ENCODE assay signal across 9 mouse cellular contexts in the genomic region with DNA sequence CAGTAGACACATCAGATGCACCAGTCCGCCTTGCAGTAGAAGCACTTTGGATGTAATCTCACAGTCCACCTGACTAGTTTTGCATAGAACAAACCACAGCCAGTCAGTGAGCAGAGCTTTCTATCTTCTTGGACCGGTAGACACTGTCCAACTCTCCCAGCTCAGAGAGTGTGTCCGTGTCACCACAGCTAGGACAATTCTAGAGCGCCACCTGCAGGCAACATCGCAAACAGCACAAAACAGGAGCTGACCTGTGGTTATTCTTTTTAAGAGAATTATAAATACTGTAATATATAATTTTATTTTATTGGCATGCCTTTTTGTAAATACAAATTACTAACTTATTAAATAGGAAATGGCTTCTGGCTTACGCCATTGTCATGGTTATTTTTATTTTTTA. TPM values are rescaled to one million over a fixed set of nuclear protein-coding genes. Genes with fewer than 3 reads are reported as not detected.
A peak's percentile ranks its signal among the peaks of the same experiment; 100 is the strongest.
DNase-seq lines count a peak whose midpoint lies in the region; ATAC-seq and TF ChIP-seq lines count a peak whose summit lies in the region.
"Had no signal": no experiment of that assay in that cellular context is flagged by ENCODE, and none has a peak within 500 bp of the region (broad histone marks: within the 10 kb centered on the region; RNA-seq: fewer than 3 reads in every experiment).

No protein-coding gene starts in this region.

- H3K4me2 ChIP-seq in hindbrain, embryonic 14.5 days (replicated peaks): no peak overlapping the region
- no peak overlapping the region for H3K4me2 ChIP-seq in hindbrain, embryonic 13.5 days
- H3K4me2 ChIP-seq in midbrain, postnatal 0 days (ENCODE audit: low read depth, low read length, poor library complexity, severe bottlenecking): no peak overlapping the region
- H3K4me2 ChIP-seq: embryonic facial prominence, embryonic 15.5 days had no signal

- H3K4me3 ChIP-seq in hindbrain, embryonic 14.5 days (replicated peaks; ENCODE audit: low read length): no peak overlapping the region
- H3K4me3 ChIP-seq in hindbrain, embryonic 13.5 days: no peak overlapping the region
- H3K4me3 ChIP-seq in ES-Bruce4 (ENCODE audit: low read depth, low read length): no peak overlapping the region
- no peak overlapping the region for H3K4me3 ChIP-seq in bone marrow macrophage, adult 2 months (ENCODE audit: insufficient read depth, low read length)
- no peak overlapping the region for H3K4me3 ChIP-seq in midbrain, postnatal 0 days (ENCODE audit: low read depth, low read length)
- H3K4me3 ChIP-seq: embryonic facial prominence, embryonic 15.5 days had no signal

- H3K36me3 ChIP-seq in hindbrain, embryonic 14.5 days (replicated peaks; ENCODE audit: control insufficient read depth, insufficient read depth): peaks cover 24% of the 10 kb centered on the region
- H3K36me3 ChIP-seq in hindbrain, embryonic 13.5 days: peaks cover 28% of the 10 kb centered on the region
- no peaks in the 10 kb centered on the region for H3K36me3 ChIP-seq in ES-Bruce4 (ENCODE audit: control insufficient read depth, insufficient read depth, low read length, poor library complexity, severe bottlenecking)
- H3K36me3 ChIP-seq in midbrain, postnatal 0 days (ENCODE audit: insufficient read depth, low read length): peaks cover 21% of the 10 kb centered on the region; the same call in 1 of the 2 replicates
- H3K36me3 ChIP-seq: embryonic facial prominence, embryonic 15.5 days had no signal

- ATAC-seq in hindbrain, embryonic 14.5 days (ENCODE audit: low FRiP score): no peak
- ATAC-seq in hindbrain, embryonic 13.5 days (ENCODE audit: low FRiP score): no peak
- 0 out of 2 replicates have a peak, but pooled peaks have one; percentile 24 for ATAC-seq in frontal cortex, adult (ENCODE audit: low TSS enrichment)
- ATAC-seq in midbrain, postnatal 0 days (ENCODE audit: low FRiP score): no peak

- no peak overlapping the region for H3K27ac ChIP-seq in hindbrain, embryonic 14.5 days
- H3K27ac ChIP-seq in hindbrain, embryonic 13.5 days: no peak overlapping the region
- no peak overlapping the region for H3K27ac ChIP-seq in ES-Bruce4 (ENCODE audit: insufficient read depth, low read length)
- no peak overlapping the region for H3K27ac ChIP-seq in bone marrow macrophage, adult 2 months (ENCODE audit: insufficient read depth, low read depth, low read length)
- H3K27ac ChIP-seq in midbrain, postnatal 0 days (ENCODE audit: low read depth, low read length): no peak overlapping the region
- H3K27ac ChIP-seq: embryonic facial prominence, embryonic 15.5 days had no signal

- peaks cover 18% of the 10 kb centered on the region for H3K4me1 ChIP-seq in hindbrain, embryonic 14.5 days (replicated peaks; ENCODE audit: control insufficient read depth, insufficient read depth, low read length)
- peaks cover 21% of the 10 kb centered on the region for H3K4me1 ChIP-seq in hindbrain, embryonic 13.5 days (replicated peaks)
- no peaks in the 10 kb centered on the region for H3K4me1 ChIP-seq in ES-Bruce4 (ENCODE audit: control insufficient read depth, insufficient read depth, low read length)
- H3K4me1 ChIP-seq in bone marrow macrophage, adult 2 months (ENCODE audit: control insufficient read depth, insufficient read depth, low read length): no peaks in the 10 kb centered on the region
- H3K4me1 ChIP-seq in midbrain, postnatal 0 days (ENCODE audit: insufficient read depth, low read length): no peaks in the 10 kb centered on the region; the same call in 1 of the 2 replicates

- peak; percentile 90 for TF ChIP-seq CTCF in ES-Bruce4 (IDR thresholded peaks at IDR 0.05; ENCODE audit: low read depth, low read length)
- peak; percentile 83 for TF ChIP-seq CTCF in bone marrow macrophage, adult 2 months (IDR thresholded peaks at IDR 0.05; ENCODE audit: low read depth, low read length)
- peak; percentile 79 for TF ChIP-seq CTCF in midbrain, postnatal 0 days (IDR thresholded peaks at IDR 0.05)

- H3K9me3 ChIP-seq in hindbrain, embryonic 14.5 days (ENCODE audit: control insufficient read depth, low read length): no peaks in the 10 kb centered on the region
- no peaks in the 10 kb centered on the region for H3K9me3 ChIP-seq in hindbrain, embryonic 13.5 days
- H3K9me3 ChIP-seq in ES-Bruce4 (replicated peaks; ENCODE audit: control insufficient read depth, insufficient read depth, low read length, poor library complexity, severe bottlenecking): no peaks in the 10 kb centered on the region
- H3K9me3 ChIP-seq in midbrain, postnatal 0 days (ENCODE audit: low read length): no peaks in the 10 kb centered on the region
- H3K9me3 ChIP-seq: embryonic facial prominence, embryonic 15.5 days had no signal

- TF ChIP-seq POLR2A in ES-Bruce4 (IDR thresholded peaks at IDR 0.05; ENCODE audit: insufficient read depth, low read length): no peak
- TF ChIP-seq POLR2A in bone marrow macrophage, adult 2 months (IDR thresholded peaks at IDR 0.05; ENCODE audit: borderline replicate concordance, low read depth, low read length): no peak

- 27% methylated on average over 6 of the region's 6 CpGs for WGBS in hindbrain, embryonic 14.5 days
- WGBS in hindbrain, embryonic 13.5 days: 26% methylated on average over 6 of the region's 6 CpGs
- 28% methylated on average over 6 of the region's 6 CpGs for WGBS in midbrain, postnatal 0 days

- TF ChIP-seq EP300 in ES-Bruce4 (IDR thresholded peaks at IDR 0.05; ENCODE audit: insufficient read depth, low read depth, low read length): no peak

- H3K27me3 ChIP-seq in hindbrain, embryonic 14.5 days (ENCODE audit: control insufficient read depth, insufficient read depth, low read length): peaks cover 51% of the 10 kb centered on the region
- H3K27me3 ChIP-seq in hindbrain, embryonic 13.5 days: peaks cover 84% of the 10 kb centered on the region
- peaks cover 18% of the 10 kb centered on the region for H3K27me3 ChIP-seq in ES-Bruce4 (ENCODE audit: control insufficient read depth, insufficient read depth, low read length, poor library complexity, severe bottlenecking)
- H3K27me3 ChIP-seq in midbrain, postnatal 0 days (ENCODE audit: insufficient read depth, low read length): peaks cover 25% of the 10 kb centered on the region

- DNase-seq in hindbrain, embryonic 14.5 days (ENCODE audit: low spot score): peak; percentile 81
- peak; percentile 51 for DNase-seq in layer of hippocampus, adult 9-11 months
- DNase-seq in midbrain, postnatal 0 days (ENCODE audit: low spot score): peak; percentile 72
- DNase-seq in thymus, postnatal 4 days: peak; percentile 71

- H3K9ac ChIP-seq in hindbrain, embryonic 14.5 days: no peak overlapping the region
- H3K9ac ChIP-seq in hindbrain, embryonic 13.5 days: no peak overlapping the region
- H3K9ac ChIP-seq in ES-Bruce4 (ENCODE audit: low read depth, poor library complexity, severe bottlenecking): no peak overlapping the region
- H3K9ac ChIP-seq in midbrain, postnatal 0 days (replicated peaks; ENCODE audit: low read length, poor library complexity, severe bottlenecking): no peak overlapping the region
- H3K9ac ChIP-seq: embryonic facial prominence, embryonic 15.5 days had no signal

RNA-seq across cellular contexts. Expression of a gene that starts 4.6 kb away (rescaled TPM):
- polyA plus RNA-seq in hindbrain, embryonic 14.5 days (2014; fragmentation: Nextera tagmentation; extraction: Ambion mirVana): not detected in 2 replicates
- polyA plus RNA-seq in hindbrain, embryonic 13.5 days (2015; fragmentation: Nextera tagmentation; extraction: Ambion mirVana): not detected in 2 replicates
- polyA plus RNA-seq in ES-Bruce4 (2011; ENCODE audit: insufficient read depth, insufficient read length, low read depth, missing spikeins): not detected in 2 replicates
- polyA plus RNA-seq in bone marrow macrophage, adult 2 months (2012; ENCODE audit: insufficient read depth, insufficient read length, missing spikeins): not detected in 2 replicates
- not detected in 2 replicates for total RNA-seq in midbrain, postnatal 0 days (2014; rRNA removed)
- polyA plus RNA-seq in midbrain, postnatal 0 days (2015; fragmentation: Nextera tagmentation; extraction: Ambion mirVana): not detected in 2 replicates
- polyA plus RNA-seq: embryonic facial prominence, embryonic 15.5 days had no signal

RNA-seq across cellular contexts. Expression of a gene that starts 35.8 kb away (rescaled TPM):
- polyA plus RNA-seq in hindbrain, embryonic 14.5 days (2014; fragmentation: Nextera tagmentation; extraction: Ambion mirVana): 0.16 and 0.17 TPM in 2 replicates
- 0.16 and 0.23 TPM in 2 replicates for polyA plus RNA-seq in hindbrain, embryonic 13.5 days (2015; fragmentation: Nextera tagmentation; extraction: Ambion mirVana)
- polyA plus RNA-seq in ES-Bruce4 (2011; ENCODE audit: insufficient read depth, insufficient read length, low read depth, missing spikeins): 25.6 and 27.4 TPM in 2 replicates
- polyA plus RNA-seq in bone marrow macrophage, adult 2 months (2012; ENCODE audit: insufficient read depth, insufficient read length, missing spikeins): 2.8 and 2.9 TPM in 2 replicates
- total RNA-seq in midbrain, postnatal 0 days (2014; rRNA removed): 1.0 and 3.4 TPM in 2 replicates
- 0.04 and 0.05 TPM in 2 replicates for polyA plus RNA-seq in midbrain, postnatal 0 days (2015; fragmentation: Nextera tagmentation; extraction: Ambion mirVana)
